Mouse (Mus musculus): Measurements from ENCODE around the gene Itpkc. TPM values are rescaled to one million over a fixed set of nuclear protein-coding genes. Genes with fewer than 3 reads are reported as not detected.
A peak's percentile ranks its signal among the peaks of the same experiment; 100 is the strongest.

The Itpkc gene
- polyA plus RNA-seq, 1 experiment from 2014 or later: 8.9 TPM

DNA sequence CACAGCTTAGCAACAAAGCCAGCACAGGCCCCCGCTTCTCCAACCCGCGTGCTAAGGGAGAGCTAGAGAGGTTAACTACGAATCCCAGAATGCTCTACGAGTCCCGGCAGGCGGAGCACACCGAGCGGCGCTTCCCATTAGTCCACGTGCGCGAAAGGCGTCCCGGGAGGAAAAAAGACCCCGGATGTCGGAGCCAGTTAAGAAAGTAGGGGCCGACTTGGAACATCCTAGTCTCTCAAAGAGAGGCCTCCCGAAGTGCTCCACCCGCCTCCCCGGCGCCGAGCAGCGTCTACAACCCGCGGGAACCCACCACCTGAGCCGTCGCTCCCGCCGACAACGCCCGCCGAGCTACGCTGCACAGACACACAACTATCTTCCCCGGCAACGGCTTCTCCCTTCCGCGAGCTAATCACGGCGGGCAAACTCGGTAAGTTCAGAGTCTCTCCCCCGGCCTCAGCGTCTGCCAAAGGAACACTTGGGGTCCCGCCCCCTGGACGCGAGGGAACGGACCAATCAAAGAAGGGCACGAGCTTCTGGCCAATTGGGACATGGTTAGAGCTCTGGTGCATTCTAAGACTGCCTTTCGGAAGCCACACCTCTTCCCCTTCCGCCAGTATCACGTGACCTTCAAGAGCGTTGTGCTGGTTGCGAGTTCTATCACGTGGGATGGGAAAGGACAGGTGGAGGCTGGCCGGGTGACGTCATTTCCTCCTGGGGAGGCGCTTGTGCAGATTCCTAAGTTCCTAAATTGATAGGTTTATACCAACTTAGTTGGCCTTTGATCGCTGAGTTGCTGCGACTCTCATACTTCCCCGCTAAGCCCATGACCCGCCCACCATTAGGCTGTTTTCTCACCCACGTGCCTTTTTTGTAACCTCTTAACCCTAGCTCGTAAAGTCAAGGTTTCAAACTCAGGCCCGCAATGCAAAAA lies 32.5 kb downstream of the Itpkc start, which contains the start of the genes BC024978 and Snrpa:
Gene BC024978, plus strand, starts transcription at position 101 of the 931 bp plus-strand sequence.
Gene Snrpa, minus strand, starts transcription at position 591 of the 931 bp plus-strand sequence.
- Histone ChIP-seq H3K4me2 (ENCODE audit: low read length) (peak within 1 kb of the TSS; percentile 81), H3K36me3 (ENCODE audit: control insufficient read depth, insufficient read depth, low read length) (peaks cover 38% of the 10 kb centered on the region)

DNA sequence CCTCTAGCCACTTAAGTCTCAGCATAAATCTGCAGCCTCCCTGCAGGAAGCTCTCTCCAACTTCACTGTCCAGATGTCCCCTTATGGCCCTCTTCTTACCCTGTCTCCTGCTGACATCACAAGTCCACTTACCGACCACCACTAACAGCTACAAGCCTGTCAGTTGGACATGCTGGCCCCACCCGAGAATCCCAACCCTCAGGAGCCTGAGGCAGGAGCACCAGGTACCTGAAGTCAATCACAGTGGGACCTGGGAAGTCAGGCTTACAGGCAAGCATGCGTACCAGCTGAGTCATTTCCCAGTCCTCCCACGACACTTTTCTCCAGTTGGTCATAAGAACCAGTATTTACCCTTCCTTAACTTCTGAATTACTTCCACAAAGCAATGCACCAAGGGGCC lies 34.7 kb downstream of the Itpkc start:
- DNase-seq (ENCODE audit: low spot score) (no peak), ATAC-seq (replicated peaks; ENCODE audit: low FRiP score, low TSS enrichment, low read depth) (no peak)
- Histone ChIP-seq H3K4me3 (ENCODE audit: low read depth, low read length) (no peak overlapping the region), H3K4me1 (replicated peaks; ENCODE audit: control insufficient read depth, insufficient read depth, low read length) (peaks cover 14% of the 10 kb centered on the region), H3K9me3 (ENCODE audit: control insufficient read depth, low read length) (no peaks in the 10 kb centered on the region), H3K4me2 (ENCODE audit: low read length) (0 out of 2 replicates have a peak overlapping the region, but pooled peaks have one; percentile 80), H3K36me3 (ENCODE audit: control insufficient read depth, insufficient read depth, low read length) (peaks cover 58% of the 10 kb centered on the region), H3K9ac (ENCODE audit: low read length) (0 out of 2 replicates have a peak overlapping the region, but pooled peaks have one; percentile 23), H3K27ac (ENCODE audit: low read depth) (no peak overlapping the region), H3K27me3 (replicated peaks; ENCODE audit: control insufficient read depth, insufficient read depth, low read length) (no peaks in the 10 kb centered on the region)
- WGBS: 82% methylated on average over 4 of the region's 4 CpGs

More for the DNA sequence above, 32.5 kb downstream of the Itpkc start, which contains the start of the genes BC024978 and Snrpa:
- DNase-seq (ENCODE audit: low spot score) (peak; percentile 96), ATAC-seq (replicated peaks; ENCODE audit: low FRiP score, low TSS enrichment, low read depth) (peak; percentile 99)
- H3K27me3 ChIP-seq (replicated peaks; ENCODE audit: control insufficient read depth, insufficient read depth, low read length): no peaks in the 10 kb centered on the region
- WGBS: under 1% methylated on average over 64 of the region's 64 CpGs
- peak within 1 kb of the TSS; percentile 100 for H3K27ac ChIP-seq (ENCODE audit: low read depth)
- H3K9me3 ChIP-seq (ENCODE audit: control insufficient read depth, low read length): no peaks in the 10 kb centered on the region
- peak within 1 kb of the TSS; percentile 87 for H3K4me3 ChIP-seq (ENCODE audit: low read depth, low read length)
- H3K9ac ChIP-seq (ENCODE audit: low read length): peak within 1 kb of the TSS; percentile 99
- H3K4me1 ChIP-seq (replicated peaks; ENCODE audit: control insufficient read depth, insufficient read depth, low read length): peaks cover 14% of the 10 kb centered on the region

DNA sequence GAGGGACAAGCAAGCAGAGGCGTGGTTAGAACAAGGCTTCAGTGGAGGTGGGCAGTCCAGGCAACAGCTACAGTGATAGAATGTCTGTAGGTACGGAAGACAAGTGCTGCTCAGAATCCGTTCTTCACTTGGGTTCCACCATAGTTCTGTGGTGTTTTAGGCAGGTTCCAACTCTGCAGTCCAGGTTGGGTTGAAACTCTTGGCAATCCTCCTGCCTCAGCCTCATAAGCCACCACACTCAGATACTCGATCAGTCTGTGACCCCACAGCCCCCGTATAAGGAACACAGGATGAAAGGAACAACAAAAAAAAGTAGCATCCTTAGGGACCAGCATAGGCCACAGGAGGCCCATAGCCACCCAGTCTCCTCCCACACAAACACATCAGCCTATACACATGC lies 36.0 kb downstream of the Itpkc start:
- Histone ChIP-seq H3K36me3 (ENCODE audit: control insufficient read depth, insufficient read depth, low read length) (peaks cover 71% of the 10 kb centered on the region), H3K4me1 (replicated peaks; ENCODE audit: control insufficient read depth, insufficient read depth, low read length) (peaks cover 14% of the 10 kb centered on the region), H3K9ac (ENCODE audit: low read length) (no peak overlapping the region), H3K4me3 (ENCODE audit: low read depth, low read length) (no peak overlapping the region), H3K27ac (ENCODE audit: low read depth) (no peak overlapping the region), H3K4me2 (ENCODE audit: low read length) (no peak overlapping the region), H3K27me3 (replicated peaks; ENCODE audit: control insufficient read depth, insufficient read depth, low read length) (no peaks in the 10 kb centered on the region), H3K9me3 (ENCODE audit: control insufficient read depth, low read length) (no peaks in the 10 kb centered on the region)
- no peak for ATAC-seq (replicated peaks; ENCODE audit: low FRiP score, low TSS enrichment, low read depth)
- 95% methylated on average over 5 of the region's 5 CpGs for WGBS
- no peak for DNase-seq (ENCODE audit: low spot score)

DNA sequence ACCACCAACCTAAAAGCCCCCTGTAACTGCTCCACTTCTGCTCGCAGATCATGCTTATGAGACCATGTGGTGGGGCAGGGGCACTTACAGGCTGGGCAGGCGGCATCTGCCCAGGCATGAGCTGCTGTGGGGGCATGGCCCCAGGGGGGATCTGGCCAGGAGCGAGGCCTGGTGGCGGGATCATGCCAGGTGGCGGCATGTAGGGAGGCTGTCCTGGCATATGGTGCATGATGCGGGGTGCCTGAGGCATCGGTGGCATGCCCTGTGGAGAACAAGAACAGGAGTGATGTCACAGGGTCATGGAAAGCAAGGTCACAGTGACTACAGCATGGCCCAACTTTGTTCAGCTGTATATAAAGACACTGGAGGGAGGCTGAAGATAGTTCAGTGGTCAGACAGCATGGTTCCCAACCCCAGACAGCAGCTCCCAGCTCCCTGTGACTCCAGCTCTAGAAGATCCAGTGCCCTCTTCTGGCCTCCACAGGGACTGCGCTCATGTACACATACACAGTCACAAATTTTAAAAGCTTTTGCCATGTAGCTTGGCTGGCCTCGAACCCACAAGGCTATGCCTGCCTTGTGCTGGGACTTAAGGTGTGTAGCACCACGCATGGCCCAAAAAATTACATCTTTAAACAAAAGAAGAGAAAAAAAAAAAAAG lies 39.1 kb downstream of the Itpkc start:
- no peak for DNase-seq (ENCODE audit: low spot score)
- WGBS: 95% methylated on average over 10 of the region's 10 CpGs
- Histone ChIP-seq H3K9me3 (ENCODE audit: control insufficient read depth, low read length) (no peaks in the 10 kb centered on the region), H3K4me1 (replicated peaks; ENCODE audit: control insufficient read depth, insufficient read depth, low read length) (peaks cover 8% of the 10 kb centered on the region), H3K27ac (ENCODE audit: low read depth) (no peak overlapping the region), H3K27me3 (replicated peaks; ENCODE audit: control insufficient read depth, insufficient read depth, low read length) (no peaks in the 10 kb centered on the region), H3K4me2 (ENCODE audit: low read length) (no peak overlapping the region), H3K9ac (ENCODE audit: low read length) (no peak overlapping the region), H3K4me3 (ENCODE audit: low read depth, low read length) (no peak overlapping the region), H3K36me3 (ENCODE audit: control insufficient read depth, insufficient read depth, low read length) (peaks cover 98% of the 10 kb centered on the region)
- ATAC-seq (replicated peaks; ENCODE audit: low FRiP score, low TSS enrichment, low read depth): no peak

DNA sequence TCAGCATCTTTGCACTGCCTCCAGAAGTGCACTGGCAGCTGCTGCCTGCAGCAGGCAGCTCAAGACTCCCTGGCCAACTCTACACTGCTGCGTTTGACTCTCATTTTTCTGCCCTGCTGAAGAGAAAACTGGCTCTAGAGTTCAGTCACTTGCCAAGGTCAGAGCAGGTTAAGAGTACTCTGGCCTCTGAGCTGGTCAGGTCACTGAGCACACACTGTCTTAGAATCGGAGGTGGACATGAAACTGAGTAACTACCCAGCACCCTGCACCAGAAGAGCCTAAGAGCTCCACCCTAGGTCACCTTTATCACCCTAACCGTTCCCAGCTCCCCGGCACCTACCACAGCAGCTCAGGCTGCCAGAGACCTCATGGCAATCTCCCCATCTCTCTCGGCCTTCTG lies 42.5 kb downstream of the Itpkc start:
- Histone ChIP-seq H3K9ac (ENCODE audit: low read length) (no peak overlapping the region), H3K27me3 (replicated peaks; ENCODE audit: control insufficient read depth, insufficient read depth, low read length) (no peaks in the 10 kb centered on the region), H3K9me3 (ENCODE audit: control insufficient read depth, low read length) (no peaks in the 10 kb centered on the region), H3K4me2 (ENCODE audit: low read length) (no peak overlapping the region), H3K36me3 (ENCODE audit: control insufficient read depth, insufficient read depth, low read length) (peaks cover 73% of the 10 kb centered on the region), H3K4me3 (ENCODE audit: low read depth, low read length) (no peak overlapping the region), H3K4me1 (replicated peaks; ENCODE audit: control insufficient read depth, insufficient read depth, low read length) (no peaks in the 10 kb centered on the region), H3K27ac (ENCODE audit: low read depth) (no peak overlapping the region)
- ATAC-seq (replicated peaks; ENCODE audit: low FRiP score, low TSS enrichment, low read depth) (no peak), DNase-seq (ENCODE audit: low spot score) (no peak)
- WGBS: 94% methylated on average over 5 of the region's 5 CpGs

DNA sequence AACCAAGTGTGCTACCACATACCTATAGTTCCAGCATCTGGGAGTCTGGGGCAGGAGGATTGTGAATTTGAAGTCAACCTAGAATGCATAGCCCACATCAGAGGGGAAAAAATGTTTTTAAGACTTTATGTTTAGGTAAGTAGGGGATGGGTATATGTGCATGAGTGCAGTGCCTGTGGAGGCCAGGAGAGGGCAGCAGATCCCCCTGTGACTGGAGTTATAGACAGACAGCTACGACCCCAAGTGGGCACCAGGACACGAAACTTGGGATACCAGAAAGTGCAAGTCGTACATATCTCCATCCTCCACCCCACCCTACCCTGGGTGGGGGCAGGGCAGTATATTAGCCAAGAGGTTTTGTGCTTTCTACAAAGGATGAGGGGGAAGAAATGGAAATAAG lies 43.5 kb downstream of the Itpkc start:
- H3K36me3 ChIP-seq (ENCODE audit: control insufficient read depth, insufficient read depth, low read length): peaks cover 62% of the 10 kb centered on the region
- no peak overlapping the region for H3K4me3 ChIP-seq (ENCODE audit: low read depth, low read length)
- no peak overlapping the region for H3K27ac ChIP-seq (ENCODE audit: low read depth)
- H3K4me2 ChIP-seq (ENCODE audit: low read length): no peak overlapping the region
- H3K27me3 ChIP-seq (replicated peaks; ENCODE audit: control insufficient read depth, insufficient read depth, low read length): no peaks in the 10 kb centered on the region
- no peaks in the 10 kb centered on the region for H3K9me3 ChIP-seq (ENCODE audit: control insufficient read depth, low read length)
- 0 out of 2 replicates have a peak, but pooled peaks cover 6% of the 10 kb centered on the region for H3K4me1 ChIP-seq (replicated peaks; ENCODE audit: control insufficient read depth, insufficient read depth, low read length)
- H3K9ac ChIP-seq (ENCODE audit: low read length): no peak overlapping the region
- no peak for ATAC-seq (replicated peaks; ENCODE audit: low FRiP score, low TSS enrichment, low read depth)
- WGBS: 74% methylated on average over 3 of the region's 3 CpGs
- peak; percentile 77 for DNase-seq (ENCODE audit: low spot score)

DNA sequence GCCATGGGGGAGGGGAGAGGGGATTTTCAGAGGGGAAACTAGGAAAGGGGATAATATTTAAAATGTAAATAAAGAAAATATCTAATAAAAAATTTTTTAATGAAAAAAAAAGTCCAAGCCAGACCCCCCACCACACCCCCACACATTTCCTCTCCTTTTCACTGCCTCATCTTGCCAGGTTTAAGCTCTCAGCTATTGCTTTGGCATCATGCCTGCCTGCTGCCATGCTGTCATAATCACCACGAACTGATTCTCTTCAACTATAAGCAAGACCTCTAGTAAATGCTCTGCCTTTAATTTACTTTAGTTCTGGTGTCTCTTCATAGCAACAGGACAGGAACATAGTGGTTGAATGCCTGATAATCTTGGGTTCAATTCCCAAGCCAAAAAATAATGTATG lies 46.0 kb downstream of the Itpkc start:
- Histone ChIP-seq H3K4me2 (ENCODE audit: low read length) (no peak overlapping the region), H3K27me3 (replicated peaks; ENCODE audit: control insufficient read depth, insufficient read depth, low read length) (no peaks in the 10 kb centered on the region), H3K27ac (ENCODE audit: low read depth) (no peak overlapping the region), H3K4me3 (ENCODE audit: low read depth, low read length) (no peak overlapping the region), H3K9me3 (ENCODE audit: control insufficient read depth, low read length) (no peaks in the 10 kb centered on the region), H3K4me1 (replicated peaks; ENCODE audit: control insufficient read depth, insufficient read depth, low read length) (0 out of 2 replicates have a peak, but pooled peaks cover 10% of the 10 kb centered on the region), H3K9ac (ENCODE audit: low read length) (no peak overlapping the region), H3K36me3 (ENCODE audit: control insufficient read depth, insufficient read depth, low read length) (peaks cover 38% of the 10 kb centered on the region)
- WGBS: 75% methylated on average over 1 of the region's 1 CpGs
- no peak for ATAC-seq (replicated peaks; ENCODE audit: low FRiP score, low TSS enrichment, low read depth)
- no peak for DNase-seq (ENCODE audit: low spot score)

DNA sequence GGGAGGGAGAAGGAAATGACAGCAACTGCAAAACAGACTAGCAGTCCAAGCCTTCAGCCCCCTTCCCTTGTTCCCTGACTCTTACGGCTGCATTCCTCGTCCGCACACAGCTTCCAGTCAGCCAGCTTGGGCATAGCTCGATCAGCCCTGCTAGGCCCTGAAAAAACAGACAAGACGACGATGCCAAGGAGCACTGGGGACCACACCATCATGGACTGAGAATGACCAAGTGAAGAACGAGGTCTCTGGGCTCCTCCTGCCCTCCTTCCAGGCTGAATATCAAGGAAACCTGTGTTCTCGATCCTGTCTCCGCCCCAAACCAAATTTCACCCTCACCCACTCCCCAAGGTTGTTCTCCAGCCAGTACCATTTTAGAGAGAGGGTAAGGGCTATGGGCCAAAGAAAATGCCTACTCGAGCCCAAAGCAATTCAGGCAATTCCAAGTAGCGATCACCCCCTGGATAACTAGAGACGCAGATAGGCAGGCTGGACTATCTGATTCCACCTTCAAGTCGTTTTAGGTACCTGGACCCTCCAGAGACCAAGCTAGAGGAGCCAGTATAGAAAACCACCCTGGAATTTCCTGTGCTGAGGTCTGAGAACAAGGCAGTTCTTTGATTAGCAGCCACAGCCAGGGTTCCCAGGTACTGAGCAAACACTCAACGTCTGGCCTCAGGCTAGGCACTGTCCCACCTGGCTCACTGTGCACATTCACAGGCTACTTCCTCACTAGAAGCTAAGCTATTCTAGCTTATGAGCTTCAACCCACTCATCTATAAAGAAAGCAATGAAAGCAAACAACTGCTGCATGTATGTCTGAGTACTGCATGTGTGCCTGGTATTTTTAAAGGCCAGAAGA lies 47.4 kb downstream of the Itpkc start, which contains the start of the genes Gm21983 and Mia:
Gene Gm21983, minus strand, starts transcription at position 250 of the 859 bp plus-strand sequence.
Gene Mia, minus strand, starts transcription at position 321 of the 859 bp plus-strand sequence.
- H3K4me3 ChIP-seq (ENCODE audit: low read depth, low read length): no peak within 1 kb of the TSS
- no peak within 1 kb of the TSS for H3K9ac ChIP-seq (ENCODE audit: low read length)
- no peak within 1 kb of the TSS for H3K27ac ChIP-seq (ENCODE audit: low read depth)
- 70% methylated on average over 14 of the region's 14 CpGs for WGBS
- peaks cover 26% of the 10 kb centered on the region for H3K36me3 ChIP-seq (ENCODE audit: control insufficient read depth, insufficient read depth, low read length)
- DNase-seq (ENCODE audit: low spot score) (no peak), ATAC-seq (replicated peaks; ENCODE audit: low FRiP score, low TSS enrichment, low read depth) (no peak)
- no peaks in the 10 kb centered on the region for H3K27me3 ChIP-seq (replicated peaks; ENCODE audit: control insufficient read depth, insufficient read depth, low read length)
- no peak within 1 kb of the TSS for H3K4me2 ChIP-seq (ENCODE audit: low read length)
- 0 out of 2 replicates have a peak, but pooled peaks cover 10% of the 10 kb centered on the region for H3K4me1 ChIP-seq (replicated peaks; ENCODE audit: control insufficient read depth, insufficient read depth, low read length)
- no peaks in the 10 kb centered on the region for H3K9me3 ChIP-seq (ENCODE audit: control insufficient read depth, low read length)
